Mouse (Mus musculus) intestine, embryonic 14.5 days (tissue): ENCODE measurements around the gene Wbp2. TPM values are rescaled to one million over a fixed set of nuclear protein-coding genes. Genes with fewer than 3 reads are reported as not detected.
A peak's percentile ranks its signal among the peaks of the same experiment; 100 is the strongest.

ENCODE experiments used
- ATAC-seq: fragments of 200-750 bp; cut with Nextera tagmentation; replicated peaks from 2 replicates; pipeline ENCODE4 v1.8.0; 2017; ENCODE audit warnings: low read depth, moderate number of reproducible peaks, moderate TSS enrichment, moderate library complexity; ENCODE audit not compliant: low FRiP score, low TSS enrichment
- DNase-seq: peaks from one replicate; pipeline ENCODE4 v3.0.0-alpha.2; 2018; ENCODE audit warnings: low spot score
- H3K27ac ChIP-seq: fragments of 300-500 bp; sonication (generic); 2 replicates; pipeline ENCODE4 v1.5.1; 2014; ENCODE audit warnings: low read depth, mild to moderate bottlenecking, control low read depth
- H3K27me3 ChIP-seq: fragments of 300-500 bp; sonication (generic); replicated peaks from 2 replicates; pipeline ENCODE4 v1.6.1; 2014; ENCODE audit warnings: low read length, control low read depth; ENCODE audit not compliant: control insufficient read depth, insufficient read depth
- H3K36me3 ChIP-seq: fragments of 300-500 bp; sonication (generic); 2 replicates; pipeline ENCODE4 v1.6.1; 2014; ENCODE audit warnings: low read length, control low read depth; ENCODE audit not compliant: control insufficient read depth, insufficient read depth
- H3K4me1 ChIP-seq: fragments of 300-500 bp; sonication (generic); replicated peaks from 2 replicates; pipeline ENCODE4 v1.6.1; 2014; ENCODE audit warnings: low read length, control low read depth, mixed read lengths; ENCODE audit not compliant: control insufficient read depth, insufficient read depth
- H3K4me2 ChIP-seq: fragments of 300-500 bp; sonication (generic); 2 replicates; pipeline ENCODE4 v1.6.1; 2014; ENCODE audit warnings: low read length
- H3K4me3 ChIP-seq: fragments of 300-500 bp; sonication (generic); 2 replicates; pipeline ENCODE4 v1.5.1; 2014; ENCODE audit warnings: low read depth, low read length, control low read depth, mixed read lengths
- H3K9ac ChIP-seq: fragments of 300-500 bp; sonication (generic); 2 replicates; pipeline ENCODE4 v1.6.1; 2014; ENCODE audit warnings: mild to moderate bottlenecking, low read length
- H3K9me3 ChIP-seq: fragments of 300-500 bp; sonication (generic); 2 replicates; pipeline ENCODE4 v1.6.1; 2016; ENCODE audit warnings: low read length, control low read depth; ENCODE audit not compliant: control insufficient read depth
- WGBS: fragments of 180-500 bp; shearing (Covaris S2); extraction: QIAGEN DNeasy Blood & Tissue Kit; methylation state at CpG from one replicate; pipeline ENCODE4 v1.1.7; 2014; 5-methylcytosine and 5-hydroxymethylcytosine counted together
- polyA plus RNA-seq: library from polyadenylated mRNA; unstranded; fragments of >200 nt; fragmentation: Nextera tagmentation; extraction: Ambion mirVana; gene quantifications from 2 replicates; pipeline ENCODE4 v1.2.1, GENCODE M21; 2014

Wbp2 gene
- polyA plus RNA-seq, 1 experiment from 2014 or later, result 85.0 TPM

GRCm38 (mm10) chr11:116065345-116065744 is 21.4 kb downstream of the Wbp2 start:
- ATAC-seq, result no peak
- WGBS, result 81% methylated on average over 12 of the region's 12 CpGs

DNA sequence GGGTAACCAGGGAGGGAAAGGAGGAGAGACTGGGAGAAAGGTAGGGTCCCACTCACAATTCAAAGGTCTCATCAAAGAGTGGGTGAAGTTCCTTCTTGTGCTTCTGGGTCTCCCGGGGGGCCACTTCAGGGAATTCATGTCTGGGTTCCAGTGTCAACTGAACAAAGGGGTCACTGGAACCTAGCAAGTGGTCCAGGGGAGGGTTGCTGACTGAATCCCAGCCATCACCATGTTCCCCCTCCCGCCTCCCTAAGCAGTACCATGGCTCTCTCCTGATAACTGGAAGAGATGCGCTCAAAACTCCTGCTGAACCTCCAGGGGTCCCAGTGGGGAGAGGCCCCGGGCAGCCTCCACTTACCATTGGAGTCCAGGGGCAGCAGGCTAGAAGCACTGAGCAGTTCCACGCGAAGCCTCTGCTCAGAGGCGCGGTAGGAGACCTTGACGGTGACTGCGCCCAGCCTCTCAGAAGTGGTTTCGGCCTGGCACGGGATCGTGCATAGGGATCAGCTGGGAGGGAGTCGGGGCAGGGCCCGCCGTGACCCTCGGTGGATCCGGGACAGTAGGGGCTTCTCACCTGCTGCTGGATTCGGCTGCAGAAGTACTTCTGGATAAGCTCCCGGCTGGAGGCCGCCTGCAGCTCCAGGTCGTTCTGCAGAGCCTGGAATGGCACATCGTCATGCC is 22.5 kb downstream of the Wbp2 start:
- no peak overlapping the region for H3K4me2 ChIP-seq
- H3K4me3 ChIP-seq, result no peak overlapping the region
- 64% methylated on average over 23 of the region's 23 CpGs for WGBS
- no peaks in the 10 kb centered on the region for H3K4me1 ChIP-seq
- H3K9me3 ChIP-seq, result no peaks in the 10 kb centered on the region
- no peak overlapping the region for H3K27ac ChIP-seq
- H3K36me3 ChIP-seq, result peaks cover 27% of the 10 kb centered on the region
- ATAC-seq (no peak), DNase-seq (no peak)
- H3K9ac ChIP-seq, result no peak overlapping the region
- H3K27me3 ChIP-seq, result no peaks in the 10 kb centered on the region

More at GRCm38 (mm10) chr11:116065345-116065744, 21.4 kb downstream of the Wbp2 start:
- no peak overlapping the region for H3K9ac ChIP-seq
- H3K4me3 ChIP-seq, result no peak overlapping the region
- no peak overlapping the region for H3K27ac ChIP-seq
- H3K9me3 ChIP-seq, result no peaks in the 10 kb centered on the region
- peaks cover 17% of the 10 kb centered on the region for H3K36me3 ChIP-seq
- H3K4me1 ChIP-seq, result no peaks in the 10 kb centered on the region
- H3K4me2 ChIP-seq, result no peak overlapping the region
- H3K27me3 ChIP-seq, result no peaks in the 10 kb centered on the region
- DNase-seq, result no peak

DNA sequence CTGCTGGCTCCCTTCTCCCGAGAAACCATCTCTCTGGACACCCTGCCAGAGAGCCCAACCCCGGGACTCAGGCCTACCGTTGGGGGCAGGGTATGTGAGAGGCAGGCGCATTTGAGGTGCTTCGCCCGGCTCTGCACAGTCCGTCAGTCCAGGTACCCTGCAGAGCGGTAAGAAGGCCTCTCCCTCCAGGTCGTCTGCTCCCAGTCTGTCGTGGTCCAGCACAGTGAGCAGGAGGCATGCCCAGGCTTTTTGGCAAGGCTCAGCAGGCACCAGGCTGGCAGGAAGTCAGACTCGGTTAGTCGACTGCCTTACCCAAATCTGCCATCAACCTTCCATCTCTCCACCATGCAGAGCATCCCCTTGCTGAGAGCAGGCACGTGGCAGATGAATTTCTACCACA is 23.2 kb downstream of the Wbp2 start:
- H3K4me1 ChIP-seq, result no peaks in the 10 kb centered on the region
- no peaks in the 10 kb centered on the region for H3K27me3 ChIP-seq
- no peak overlapping the region for H3K9ac ChIP-seq
- ATAC-seq (no peak), DNase-seq (no peak)
- H3K36me3 ChIP-seq, result peaks cover 35% of the 10 kb centered on the region
- H3K4me2 ChIP-seq, result no peak overlapping the region
- WGBS, result 69% methylated on average over 13 of the region's 13 CpGs
- H3K9me3 ChIP-seq, result no peaks in the 10 kb centered on the region
- no peak overlapping the region for H3K27ac ChIP-seq
- H3K4me3 ChIP-seq, result no peak overlapping the region

DNA sequence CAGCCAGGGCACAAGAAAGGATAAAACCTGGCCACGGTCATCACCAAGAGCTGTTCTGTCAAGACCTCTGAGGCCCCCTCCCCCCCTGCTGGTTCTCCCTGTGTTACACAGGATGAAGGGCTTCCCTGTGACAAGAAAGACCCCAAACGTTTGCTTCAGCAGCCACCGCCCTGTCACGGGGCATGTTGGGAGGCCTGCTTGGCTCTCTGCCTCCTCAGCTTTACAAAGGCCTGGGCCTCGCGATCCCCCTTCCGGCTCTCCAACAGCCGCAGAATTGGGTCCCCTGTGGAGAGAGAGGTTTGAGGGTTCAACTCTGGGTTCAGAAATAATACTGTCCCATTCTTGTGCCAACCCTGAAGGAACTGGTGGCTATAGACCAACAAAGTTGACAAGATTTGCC is 24.3 kb downstream of the Wbp2 start:
- Histone ChIP-seq H3K36me3 (peaks cover 45% of the 10 kb centered on the region), H3K9me3 (no peaks in the 10 kb centered on the region), H3K27ac (no peak overlapping the region), H3K27me3 (no peaks in the 10 kb centered on the region), H3K9ac (no peak overlapping the region), H3K4me2 (no peak overlapping the region), H3K4me3 (no peak overlapping the region), H3K4me1 (no peaks in the 10 kb centered on the region)
- WGBS, result 73% methylated on average over 8 of the region's 8 CpGs
- ATAC-seq, result no peak
- no peak for DNase-seq

DNA sequence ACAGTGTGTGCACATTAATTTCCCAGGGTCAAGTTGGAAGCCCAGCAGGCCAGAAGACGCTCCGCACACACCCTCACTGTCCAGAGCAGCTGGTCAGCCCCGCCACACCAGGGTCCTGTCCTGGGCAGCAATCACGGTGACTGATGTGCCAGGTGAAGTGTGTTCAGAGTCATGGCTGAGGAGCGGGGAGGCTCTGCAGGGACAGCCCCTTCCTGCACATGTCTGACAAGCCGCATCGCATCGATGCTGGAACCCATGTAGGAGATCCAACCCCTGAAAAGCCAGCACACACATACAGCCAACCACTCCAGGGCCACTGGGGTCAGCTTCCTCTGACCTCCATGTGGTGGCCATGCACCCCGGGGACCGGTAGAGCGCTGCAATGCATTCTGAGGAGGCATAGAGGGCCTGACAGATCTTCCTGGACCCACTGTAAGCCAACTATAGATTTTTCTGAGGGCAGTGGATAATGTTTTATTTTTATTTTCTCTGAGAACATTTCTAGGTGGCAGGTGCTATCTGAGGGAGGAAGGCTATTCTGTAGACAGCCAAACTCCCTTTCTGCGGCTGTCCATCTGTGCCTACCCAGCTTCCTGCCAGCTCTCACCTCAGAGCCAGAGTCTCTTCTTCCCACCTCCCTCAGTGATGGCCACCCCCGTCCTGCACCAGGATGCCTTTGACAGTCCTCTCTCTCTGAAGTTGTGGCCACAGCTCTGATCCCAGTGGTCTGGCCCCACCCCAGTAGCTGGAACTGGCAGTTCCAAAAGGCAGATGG is 25.0 kb downstream of the Wbp2 start:
- Histone ChIP-seq H3K4me1 (no peaks in the 10 kb centered on the region), H3K27ac (no peak overlapping the region), H3K9me3 (no peaks in the 10 kb centered on the region), H3K9ac (no peak overlapping the region), H3K4me2 (no peak overlapping the region), H3K27me3 (no peaks in the 10 kb centered on the region), H3K4me3 (no peak overlapping the region), H3K36me3 (peaks cover 52% of the 10 kb centered on the region)
- ATAC-seq (no peak; the same call in 1 of the 2 replicates), DNase-seq (no peak)
- WGBS, result 85% methylated on average over 13 of the region's 13 CpGs

- Histone ChIP-seq H3K4me1 (no peaks in the 10 kb centered on the region), H3K9ac (no peak overlapping the region), H3K27ac (0 out of 2 replicates have a peak overlapping the region, but pooled peaks have one; percentile 5), H3K4me3 (no peak overlapping the region), H3K9me3 (no peaks in the 10 kb centered on the region), H3K36me3 (peaks cover 64% of the 10 kb centered on the region), H3K27me3 (no peaks in the 10 kb centered on the region), H3K4me2 (no peak overlapping the region)
- DNase-seq (no peak), ATAC-seq (no peak)
- WGBS, result 81% methylated on average over 9 of the region's 9 CpGs
These were observed 26.2 kb downstream of the Wbp2 start for GRCm38 (mm10) chr11:116060596-116060995.

- ATAC-seq (no peak), DNase-seq (no peak)
- no peak overlapping the region for H3K4me3 ChIP-seq
- H3K4me1 ChIP-seq, result no peaks in the 10 kb centered on the region
- WGBS, result 92% methylated on average over 11 of the region's 11 CpGs
- no peak overlapping the region for H3K27ac ChIP-seq
- H3K9me3 ChIP-seq, result no peaks in the 10 kb centered on the region
- H3K9ac ChIP-seq, result no peak overlapping the region
- H3K36me3 ChIP-seq, result peaks cover 72% of the 10 kb centered on the region
- no peak overlapping the region for H3K4me2 ChIP-seq
- no peaks in the 10 kb centered on the region for H3K27me3 ChIP-seq
These were observed 27.1 kb downstream of the Wbp2 start for GRCm38 (mm10) chr11:116059691-116060025.

DNA sequence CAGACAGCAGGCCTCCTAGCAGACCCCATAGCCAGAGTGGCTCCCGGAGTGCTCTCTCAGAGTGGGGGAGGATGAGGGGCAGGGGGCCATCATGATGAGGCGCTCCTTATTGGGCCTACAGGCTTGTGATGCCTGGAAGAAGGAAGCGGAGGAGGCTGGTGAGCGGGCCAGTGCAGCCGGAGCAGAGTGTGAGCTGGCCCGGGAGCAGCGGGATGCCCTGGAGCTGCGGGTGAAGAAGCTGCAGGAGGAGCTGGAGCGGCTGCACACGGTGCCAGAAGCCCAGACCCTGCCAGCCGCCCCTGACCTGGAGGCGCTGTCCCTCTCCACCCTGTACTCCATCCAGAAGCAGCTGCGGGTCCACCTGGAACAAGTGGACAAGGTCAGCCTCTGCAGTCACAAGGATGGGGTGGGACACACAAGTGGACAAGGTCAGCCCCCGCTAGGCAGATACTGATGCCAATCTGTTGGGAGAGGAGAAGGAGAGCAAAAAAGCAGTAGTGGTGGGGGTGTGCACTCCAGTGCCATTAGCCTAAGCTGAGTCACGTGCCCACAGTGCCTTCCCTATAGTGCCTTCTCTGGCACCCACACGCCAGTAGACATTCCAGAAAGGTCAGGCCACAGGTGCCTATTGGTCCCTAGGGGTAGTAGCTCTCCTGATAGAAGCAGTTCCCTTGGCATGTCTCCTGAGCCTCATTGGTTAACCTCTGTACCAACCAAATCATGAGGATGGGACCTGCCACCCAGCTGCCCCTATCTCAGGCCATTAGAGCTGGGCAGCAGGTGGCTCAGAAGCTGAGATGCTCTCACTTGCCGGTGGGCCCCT is 27.7 kb downstream of the Wbp2 start:
- no peak for DNase-seq
- no peak for ATAC-seq
- H3K4me2 ChIP-seq, result no peak overlapping the region
- no peak overlapping the region for H3K4me3 ChIP-seq
- no peaks in the 10 kb centered on the region for H3K4me1 ChIP-seq
- peaks cover 78% of the 10 kb centered on the region for H3K36me3 ChIP-seq
- no peaks in the 10 kb centered on the region for H3K9me3 ChIP-seq
- H3K27ac ChIP-seq, result no peak overlapping the region
- WGBS, result 92% methylated on average over 17 of the region's 17 CpGs
- no peaks in the 10 kb centered on the region for H3K27me3 ChIP-seq
- H3K9ac ChIP-seq, result no peak overlapping the region
